Mouse (Mus musculus) spleen, adult 2 months (tissue): ENCODE measurements around the gene Zbtb8a. TPM values are rescaled to one million over a fixed set of nuclear protein-coding genes. Genes with fewer than 3 reads are reported as not detected.
"Not testable (repeated sequence)": the region's sequence is repeated elsewhere in the genome, so short reads cannot be mapped to it uniquely, and the experiment has no call there.

ENCODE experiments used
- DNase-seq, 2 experiments: peaks; one replicate each; pipeline versions ENCODE4 v3.0.0 to v3.0.0-alpha.2; 2012 to 2021; ENCODE audit warnings: low spot score in 2 of 2, low read depth in 1 of 2
- H3K27ac ChIP-seq: fragments of 200-500 bp; 2 replicates; pipeline ENCODE4 v1.5.1; 2012; ENCODE audit warnings: low read length, inconsistent platforms; ENCODE audit not compliant: insufficient read depth
- H3K27me3 ChIP-seq: fragments of 200-500 bp; 2 replicates; pipeline ENCODE4 v1.6.1; 2012; ENCODE audit warnings: mild to moderate bottlenecking, moderate library complexity, low read length, inconsistent platforms; ENCODE audit not compliant: control insufficient read depth, insufficient read depth
- H3K36me3 ChIP-seq: fragments of 200-500 bp; 2 replicates; pipeline ENCODE4 v1.6.1; 2012; ENCODE audit warnings: mild to moderate bottlenecking, low read length, inconsistent platforms; ENCODE audit not compliant: control insufficient read depth, insufficient read depth
- H3K4me1 ChIP-seq: fragments of 200-500 bp; 2 replicates; pipeline ENCODE4 v1.6.1; 2011; ENCODE audit warnings: inconsistent platforms; ENCODE audit not compliant: control insufficient read depth, insufficient read depth, insufficient read length
- H3K4me3 ChIP-seq: fragments of 200-500 bp; 2 replicates; pipeline ENCODE4 v1.5.1; 2011; ENCODE audit warnings: mild to moderate bottlenecking, inconsistent platforms; ENCODE audit not compliant: insufficient read depth, insufficient read length; ENCODE audit errors: extremely low read depth
- CTCF ChIP-seq: fragments of 200-500 bp; IDR thresholded peaks from 2 replicates; pipeline ENCODE4 v1.5.1; 2011; ENCODE audit warnings: mild to moderate bottlenecking, inconsistent platforms; ENCODE audit not compliant: insufficient read depth, insufficient read length, insufficient replicate concordance; ENCODE audit errors: extremely low read depth
- POLR2A ChIP-seq: fragments of 200-500 bp; IDR thresholded peaks from 2 replicates; pipeline ENCODE4 v1.6.1; 2011; ENCODE audit warnings: low read depth, low read length, inconsistent platforms
- WGBS: fragments of 180-500 bp; shearing (Covaris S2); methylation state at CpG from one replicate; pipeline ENCODE4 v1.1.7; 2018; 5-methylcytosine and 5-hydroxymethylcytosine counted together
- polyA plus RNA-seq: library from polyadenylated mRNA; depleted of rRNA; stranded (reverse); fragments of >200 nt; gene quantifications from 2 replicates; pipeline ENCODE4 v1.2.3, GENCODE M21; 2012

Zbtb8a gene
- polyA plus RNA-seq, 1 experiment: 2.1 TPM

- peaks cover 6% of the 10 kb centered on the region; the same call in 1 of the 2 replicates for H3K4me1 ChIP-seq
- H3K36me3 ChIP-seq: 0 out of 2 replicates have a peak, but pooled peaks cover 1% of the 10 kb centered on the region
- 97% methylated on average over 3 of the region's 3 CpGs for WGBS
- no peaks in the 10 kb centered on the region for H3K27me3 ChIP-seq
- H3K27ac ChIP-seq: no peak overlapping the region
- no peak overlapping the region for H3K4me3 ChIP-seq
- TF ChIP-seq CTCF (no peak), POLR2A (no peak)
- no peak for DNase-seq
Measured at GRCm38 (mm10) chr4:129371391-129371790, 6.5 kb downstream of the Zbtb8a start.

- no peak for TF ChIP-seq POLR2A
- no peak for TF ChIP-seq CTCF
- peak overlapping the region; percentile 43; the same call in 1 of the 2 replicates for H3K27ac ChIP-seq
- WGBS: 5% methylated on average over 5 of the region's 5 CpGs
- 0 out of 2 replicates have a peak, but pooled peaks cover 1% of the 10 kb centered on the region for H3K36me3 ChIP-seq
- no peaks in the 10 kb centered on the region; the same call in 1 of the 2 replicates for H3K4me1 ChIP-seq
- H3K27me3 ChIP-seq: no peaks in the 10 kb centered on the region
- peak; percentile 24 to 45 for DNase-seq
- H3K4me3 ChIP-seq: peak overlapping the region; percentile 44
Measured at GRCm38 (mm10) chr4:129365224-129365623, 12.7 kb downstream of the Zbtb8a start.

DNA sequence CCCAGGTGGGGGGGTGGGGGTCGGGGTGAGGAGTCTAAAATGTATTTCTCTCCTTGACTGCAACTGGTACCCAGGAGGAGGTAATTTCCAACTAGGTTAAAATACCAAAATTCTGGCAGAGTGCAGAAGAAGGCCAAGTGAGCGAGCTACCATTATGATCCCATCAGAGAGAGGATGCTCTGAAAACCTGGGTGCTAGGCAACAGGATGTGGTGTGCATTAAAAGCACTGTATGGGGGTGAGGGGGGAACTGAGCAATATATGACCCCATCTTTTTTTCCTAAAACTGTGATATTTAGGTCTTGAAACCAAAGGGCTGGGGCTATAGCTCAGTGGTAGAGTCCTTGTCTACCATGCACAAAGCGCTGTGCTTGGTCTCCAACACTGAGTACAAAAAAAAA, 13.5 kb downstream of the Zbtb8a start:
- H3K36me3 ChIP-seq: 0 out of 2 replicates have a peak, but pooled peaks cover 1% of the 10 kb centered on the region
- DNase-seq: no peak
- no peak for TF ChIP-seq CTCF
- TF ChIP-seq POLR2A: no peak
- no peaks in the 10 kb centered on the region for H3K27me3 ChIP-seq
- 91% methylated on average over 3 of the region's 3 CpGs for WGBS
- H3K4me1 ChIP-seq: no peaks in the 10 kb centered on the region; the same call in 1 of the 2 replicates
- no peak overlapping the region for H3K27ac ChIP-seq
- no peak overlapping the region for H3K4me3 ChIP-seq

GRCm38 (mm10) chr4:129363463-129363862, 14.5 kb downstream of the Zbtb8a start:
- DNase-seq: no peak
- WGBS: 97% methylated on average over 9 of the region's 9 CpGs
- H3K4me3 ChIP-seq: no peak overlapping the region

GRCm38 (mm10) chr4:129362771-129363170, 15.1 kb downstream of the Zbtb8a start:
- no peak for DNase-seq
- TF ChIP-seq POLR2A (no peak), CTCF (no peak)
- H3K27ac ChIP-seq: no peak overlapping the region
- H3K4me1 ChIP-seq: no peaks in the 10 kb centered on the region; the same call in 1 of the 2 replicates
- no peaks in the 10 kb centered on the region for H3K27me3 ChIP-seq
- WGBS: 93% methylated on average over 5 of the region's 5 CpGs
- no peaks in the 10 kb centered on the region for H3K36me3 ChIP-seq
- no peak overlapping the region for H3K4me3 ChIP-seq

More at GRCm38 (mm10) chr4:129363463-129363862, 14.5 kb downstream of the Zbtb8a start:
- H3K27ac ChIP-seq: no peak overlapping the region
- H3K4me1 ChIP-seq: no peaks in the 10 kb centered on the region; the same call in 1 of the 2 replicates
- no peak for TF ChIP-seq CTCF
- no peaks in the 10 kb centered on the region for H3K27me3 ChIP-seq
- 0 out of 2 replicates have a peak, but pooled peaks cover 1% of the 10 kb centered on the region for H3K36me3 ChIP-seq

DNA sequence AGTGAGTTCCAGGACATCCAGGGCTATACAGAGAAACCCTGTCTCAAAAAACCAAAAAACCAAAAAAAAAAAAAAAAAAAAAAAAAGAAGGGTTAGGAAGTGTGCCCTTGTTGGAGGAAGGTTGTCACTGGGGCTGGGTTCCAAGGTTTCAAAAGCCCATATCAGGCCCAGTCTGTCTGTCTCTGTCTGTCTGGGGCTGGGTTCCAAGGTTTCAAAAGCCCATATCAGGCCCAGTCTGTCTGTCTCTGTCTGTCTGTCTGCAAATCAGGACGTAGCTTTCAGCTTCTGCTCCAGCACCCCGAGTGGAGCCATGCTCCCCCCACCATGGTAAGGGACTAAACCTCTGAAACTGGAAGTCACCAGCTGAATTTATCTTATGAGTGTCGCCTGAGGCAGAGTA, 15.7 kb downstream of the Zbtb8a start:
- not testable (repeated sequence) for H3K27ac ChIP-seq, H3K4me1 ChIP-seq, H3K36me3 ChIP-seq, H3K4me3 ChIP-seq, DNase-seq, H3K27me3 ChIP-seq
- WGBS: 75% methylated on average over 3 of the region's 3 CpGs

DNA sequence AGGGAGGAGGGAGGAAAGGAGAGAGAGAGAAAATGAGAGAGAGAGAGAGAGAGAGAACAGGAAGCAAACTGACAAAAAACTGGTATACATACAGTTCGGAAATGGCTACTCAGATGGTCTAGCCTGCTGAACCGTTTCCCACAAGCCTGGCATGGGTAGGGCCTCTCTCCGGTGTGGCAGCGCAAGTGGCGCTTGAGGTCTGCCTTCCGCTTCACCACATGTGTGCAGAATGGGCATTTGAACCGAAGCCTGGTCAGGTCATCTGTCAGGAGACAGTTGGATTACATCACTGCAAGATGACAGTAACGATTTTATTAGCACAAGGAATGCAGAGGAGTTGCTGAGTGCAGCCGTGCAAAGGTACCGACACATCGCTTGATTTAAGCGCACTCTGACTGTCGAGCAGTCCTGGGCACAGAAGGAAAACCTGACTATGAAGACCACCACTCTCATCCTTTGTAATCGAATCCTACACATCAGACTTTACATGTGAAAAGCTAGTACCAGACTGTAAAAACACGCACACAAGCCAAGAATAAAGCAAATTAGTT, 20.2 kb downstream of the Zbtb8a start:
- H3K27me3 ChIP-seq: no peaks in the 10 kb centered on the region
- H3K4me3 ChIP-seq: no peak overlapping the region
- H3K4me1 ChIP-seq: peaks cover 2% of the 10 kb centered on the region; the same call in 1 of the 2 replicates
- TF ChIP-seq CTCF (no peak), POLR2A (no peak)
- H3K36me3 ChIP-seq: no peaks in the 10 kb centered on the region
- no peak overlapping the region for H3K27ac ChIP-seq
- no peak for DNase-seq
- WGBS: 87% methylated on average over 15 of the region's 15 CpGs
